Mouse (Mus musculus) heart, embryonic 15.5 days (tissue): ENCODE data around the gene Chst14. TPM values are rescaled to one million over a fixed set of nuclear protein-coding genes. Genes with fewer than 3 reads are reported as not detected.

Experiments
- ATAC-seq: fragments of 200-750 bp; cut with Nextera tagmentation; replicated peaks from 2 replicates; pipeline ENCODE4 v1.8.0; 2017; ENCODE audit warnings: low read depth, moderate TSS enrichment; ENCODE audit not compliant: insufficient number of reproducible peaks, insufficient read depth, low FRiP score
- H3K27ac ChIP-seq: fragments of 300-500 bp; sonication (generic); 2 replicates; pipeline ENCODE4 v1.5.1; 2015; ENCODE audit warnings: mild to moderate bottlenecking, inconsistent platforms
- H3K27me3 ChIP-seq: fragments of 300-500 bp; sonication (generic); 2 replicates; pipeline ENCODE4 v1.6.1; 2015; ENCODE audit warnings: inconsistent platforms
- H3K36me3 ChIP-seq: fragments of 300-500 bp; sonication (generic); 2 replicates; pipeline ENCODE4 v1.6.1; 2015; ENCODE audit warnings: mild to moderate bottlenecking, inconsistent platforms
- H3K4me1 ChIP-seq: fragments of 300-500 bp; sonication (generic); replicated peaks from 2 replicates; pipeline ENCODE4 v1.6.1; 2015; ENCODE audit warnings: inconsistent platforms
- H3K4me2 ChIP-seq: fragments of 300-500 bp; sonication (generic); 2 replicates; pipeline ENCODE4 v1.6.1; 2015; ENCODE audit warnings: inconsistent platforms, mild to moderate bottlenecking, moderate library complexity
- H3K4me3 ChIP-seq: fragments of 300-500 bp; sonication (generic); 2 replicates; pipeline ENCODE4 v1.5.1; 2015; ENCODE audit warnings: mild to moderate bottlenecking, inconsistent platforms
- H3K9ac ChIP-seq: fragments of 300-500 bp; sonication (generic); 2 replicates; pipeline ENCODE4 v1.6.1; 2015; ENCODE audit warnings: mild to moderate bottlenecking, inconsistent platforms
- H3K9me3 ChIP-seq: fragments of 300-500 bp; sonication (generic); replicated peaks from 2 replicates; pipeline ENCODE4 v1.6.1; 2016; ENCODE audit warnings: inconsistent platforms
- WGBS: fragments of 180-500 bp; shearing (Covaris S2); methylation state at CpG from one replicate; pipeline ENCODE4 v1.1.7; 2015; ENCODE audit warnings: mixed read lengths; 5-methylcytosine and 5-hydroxymethylcytosine counted together
- polyA plus RNA-seq: library from polyadenylated mRNA; unstranded; fragments of >200 nt; fragmentation: Nextera tagmentation; extraction: Ambion mirVana; gene quantifications from 2 replicates; pipeline ENCODE4 v1.2.1, GENCODE M21; 2015

Chst14 gene
- polyA plus RNA-seq, 1 experiment from 2014 or later, result 16.5 TPM

DNA sequence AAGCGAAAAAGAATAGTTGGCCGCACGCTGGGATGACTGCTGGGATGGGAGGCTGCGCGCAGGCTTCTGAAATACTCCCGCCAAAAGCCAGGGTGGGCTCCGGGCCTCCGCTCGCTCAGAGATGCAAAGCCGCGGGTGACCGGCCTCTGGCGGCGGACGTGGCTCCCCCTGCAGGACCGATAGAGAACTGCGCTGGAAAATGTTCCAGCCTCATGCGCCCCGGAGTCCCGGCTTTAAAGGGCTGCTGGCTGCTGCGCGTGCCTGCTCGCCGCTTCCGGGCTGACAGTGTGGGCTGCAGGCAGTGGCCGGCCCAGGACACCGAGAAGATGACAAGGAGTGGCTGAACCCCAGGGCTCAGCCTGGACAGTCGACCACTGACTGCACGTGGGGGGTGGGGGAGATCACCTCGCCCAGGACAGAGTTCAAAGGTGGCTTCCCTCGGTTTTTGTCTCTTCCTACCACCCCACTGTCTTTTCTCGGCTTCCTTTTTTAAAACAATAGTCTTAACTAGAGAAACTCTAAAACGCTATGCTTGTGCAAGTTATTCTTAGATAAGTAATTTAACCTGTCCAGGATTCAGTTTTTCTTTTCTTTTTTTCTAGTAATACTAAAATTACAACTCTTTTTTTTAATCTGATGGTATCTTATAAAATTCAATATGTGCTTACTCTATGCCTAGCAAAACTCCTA is 46.5 kb downstream of the Chst14 start:
- H3K9me3 ChIP-seq, result no peaks in the 10 kb centered on the region
- no peaks in the 10 kb centered on the region for H3K36me3 ChIP-seq
- WGBS, result 2% methylated on average over 33 of the region's 33 CpGs
- peak overlapping the region; percentile 86 for H3K4me2 ChIP-seq
- ATAC-seq, result peak; percentile 63
- peaks cover 25% of the 10 kb centered on the region for H3K27me3 ChIP-seq
- peaks cover 21% of the 10 kb centered on the region for H3K4me1 ChIP-seq
- H3K27ac ChIP-seq, result no peak overlapping the region
- H3K9ac ChIP-seq, result peak overlapping the region; percentile 55
- peak overlapping the region; percentile 48 for H3K4me3 ChIP-seq

GRCm38 (mm10) chr2:118975855-118976254 is 49.6 kb downstream of the Chst14 start:
- no peak for ATAC-seq
- H3K9me3 ChIP-seq, result no peaks in the 10 kb centered on the region
- no peak overlapping the region for H3K27ac ChIP-seq
- H3K4me1 ChIP-seq, result peaks cover 21% of the 10 kb centered on the region
- H3K27me3 ChIP-seq, result peaks cover 27% of the 10 kb centered on the region
- WGBS, result 5% methylated on average over 15 of the region's 15 CpGs
- H3K4me3 ChIP-seq, result peak overlapping the region; percentile 74
- H3K4me2 ChIP-seq, result peak overlapping the region; percentile 97
- peak overlapping the region; percentile 72 for H3K9ac ChIP-seq
- H3K36me3 ChIP-seq, result no peaks in the 10 kb centered on the region

GRCm38 (mm10) chr2:118976282-118976929 is 50.1 kb downstream of the Chst14 start:
- Histone ChIP-seq H3K27me3 (peaks cover 27% of the 10 kb centered on the region), H3K36me3 (no peaks in the 10 kb centered on the region), H3K4me1 (peaks cover 21% of the 10 kb centered on the region), H3K4me2 (peak overlapping the region; percentile 97), H3K27ac (0 out of 2 replicates have a peak overlapping the region, but pooled peaks have one; percentile 49), H3K9me3 (no peaks in the 10 kb centered on the region), H3K9ac (peak overlapping the region; percentile 72), H3K4me3 (peak overlapping the region; percentile 74)
- 1% methylated on average over 57 of the region's 57 CpGs for WGBS
- ATAC-seq, result peak; percentile 76

- Histone ChIP-seq H3K9ac (peak overlapping the region; percentile 72), H3K27ac (no peak overlapping the region), H3K27me3 (peaks cover 27% of the 10 kb centered on the region), H3K9me3 (no peaks in the 10 kb centered on the region), H3K36me3 (no peaks in the 10 kb centered on the region), H3K4me1 (peaks cover 21% of the 10 kb centered on the region), H3K4me3 (peak overlapping the region; percentile 74), H3K4me2 (peak overlapping the region; percentile 97)
- ATAC-seq, result no peak
- WGBS, result 15% methylated on average over 5 of the region's 5 CpGs
Measured at GRCm38 (mm10) chr2:118976941-118977340, 50.6 kb downstream of the Chst14 start.

GRCm38 (mm10) chr2:118978064-118978463 is 51.8 kb downstream of the Chst14 start:
- peaks cover 27% of the 10 kb centered on the region for H3K27me3 ChIP-seq
- no peaks in the 10 kb centered on the region for H3K36me3 ChIP-seq
- H3K27ac ChIP-seq, result no peak overlapping the region
- H3K4me1 ChIP-seq, result peaks cover 18% of the 10 kb centered on the region
- H3K4me2 ChIP-seq, result no peak overlapping the region
- ATAC-seq, result no peak
- no peak overlapping the region for H3K4me3 ChIP-seq
- H3K9me3 ChIP-seq, result no peaks in the 10 kb centered on the region
- 35% methylated on average over 6 of the region's 6 CpGs for WGBS
- no peak overlapping the region for H3K9ac ChIP-seq

Other genes with a start within 250 kb of the Chst14 start
- 2.7 and 3.6 TPM in 2 replicates for gene Ankrd63, start 222.5 kb upstream of the Chst14 start, polyA plus RNA-seq
- gene Plcb2, start 198.1 kb upstream of the Chst14 start, polyA plus RNA-seq, result 3.2 and 3.8 TPM in 2 replicates
- 42.1 and 44.7 TPM in 2 replicates for gene Inafm2, start 180.7 kb upstream of the Chst14 start, polyA plus RNA-seq
- 2.4 and 3.0 TPM in 2 replicates for gene Ccdc9b, start 163.8 kb upstream of the Chst14 start, polyA plus RNA-seq
- not detected in 2 replicates for gene Phgr1, start 153.7 kb upstream of the Chst14 start, polyA plus RNA-seq
- 0.20 and 0.96 TPM in 2 replicates for gene Disp2, start 146.8 kb upstream of the Chst14 start, polyA plus RNA-seq
- 89.0 and 92.2 TPM in 2 replicates for gene Knstrn, start 112.5 kb upstream of the Chst14 start, polyA plus RNA-seq
- 80.6 and 87.9 TPM in 2 replicates for gene Ivd, start 64.5 kb upstream of the Chst14 start, polyA plus RNA-seq
- 3.3 and 5.1 TPM in 2 replicates for gene Bahd1, start 26.1 kb upstream of the Chst14 start, polyA plus RNA-seq
- gene Ccdc32, start 102.9 kb downstream of the Chst14 start, polyA plus RNA-seq, result 16.8 and 17.7 TPM in 2 replicates
- gene Rpusd2, start 108.3 kb downstream of the Chst14 start, polyA plus RNA-seq, result 2.9 and 3.8 TPM in 2 replicates
- gene Knl1, start 120.6 kb downstream of the Chst14 start, polyA plus RNA-seq, result 31.3 and 36.2 TPM in 2 replicates
- gene Rad51, start 186.3 kb downstream of the Chst14 start, polyA plus RNA-seq, result 21.8 and 28.0 TPM in 2 replicates
- 23.0 and 26.2 TPM in 2 replicates for gene Rmdn3, start 230.5 kb downstream of the Chst14 start, polyA plus RNA-seq
- gene Gchfr, start 241.3 kb downstream of the Chst14 start, polyA plus RNA-seq, result 4.5 and 5.9 TPM in 2 replicates
- 0.29 and 0.34 TPM in 2 replicates for gene Gm14137, start 248.0 kb downstream of the Chst14 start, polyA plus RNA-seq